Mouse (Mus musculus): ENCODE data around the gene Usp22.

DNA sequence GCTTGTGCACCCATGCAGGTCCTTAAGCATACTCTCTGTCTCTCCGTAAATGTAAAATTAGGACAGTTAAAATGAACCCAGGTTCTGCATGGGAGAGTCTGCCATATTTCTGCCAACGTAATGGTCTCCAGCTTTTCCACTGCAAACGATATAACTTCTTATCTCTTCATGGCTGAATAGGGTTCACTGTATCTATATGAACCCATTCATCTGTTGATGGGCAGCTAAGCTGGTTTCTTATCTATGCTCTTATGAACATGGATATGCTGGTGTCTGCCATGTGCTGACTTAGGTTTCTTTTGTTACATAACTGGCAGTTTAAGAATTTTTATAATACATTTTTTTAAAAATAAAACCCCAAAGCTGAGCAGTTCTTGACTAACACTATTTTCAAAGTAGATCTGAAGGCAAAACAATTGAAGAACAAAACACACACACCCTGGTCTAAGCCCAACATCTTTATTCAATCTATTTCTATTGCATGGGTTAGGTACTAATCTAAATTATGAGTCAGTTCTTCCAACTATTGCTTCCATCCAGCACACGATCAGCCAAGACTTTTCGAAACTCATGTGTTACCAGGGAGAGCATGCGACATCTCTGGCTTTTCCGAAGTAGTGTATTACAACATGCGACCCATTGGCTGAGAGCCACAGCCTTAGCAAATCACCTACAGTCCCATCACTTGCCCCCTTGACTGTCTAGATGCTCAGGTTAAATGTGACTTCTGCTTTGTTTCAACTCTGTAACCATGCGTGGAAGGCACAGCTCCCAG, 48.3 kb upstream of the Usp22 start:
- TF ChIP-seq CTCF (IDR thresholded peaks at IDR 0.05; ENCODE audit: low read depth, low read length) (no peak), POLR2A (IDR thresholded peaks at IDR 0.05; ENCODE audit: borderline replicate concordance, low read depth, low read length) (no peak)

Measured in bone marrow macrophage, adult 2 months (primary cell).